Mouse (Mus musculus) duodenum, adult 2 months (tissue): ENCODE results near the gene Mup4. TPM values are rescaled to one million over a fixed set of nuclear protein-coding genes. Genes with fewer than 3 reads are reported as not detected.

Experiments
- polyA plus RNA-seq: library from polyadenylated mRNA; depleted of rRNA; stranded (reverse); fragments of >200 nt; gene quantifications from 2 replicates; pipeline ENCODE4 v1.2.3, GENCODE M21; 2012; ENCODE audit warnings: low replicate concordance; rRNA removed

Mup4 gene
- polyA plus RNA-seq: not detected in 2 replicates

DNA sequence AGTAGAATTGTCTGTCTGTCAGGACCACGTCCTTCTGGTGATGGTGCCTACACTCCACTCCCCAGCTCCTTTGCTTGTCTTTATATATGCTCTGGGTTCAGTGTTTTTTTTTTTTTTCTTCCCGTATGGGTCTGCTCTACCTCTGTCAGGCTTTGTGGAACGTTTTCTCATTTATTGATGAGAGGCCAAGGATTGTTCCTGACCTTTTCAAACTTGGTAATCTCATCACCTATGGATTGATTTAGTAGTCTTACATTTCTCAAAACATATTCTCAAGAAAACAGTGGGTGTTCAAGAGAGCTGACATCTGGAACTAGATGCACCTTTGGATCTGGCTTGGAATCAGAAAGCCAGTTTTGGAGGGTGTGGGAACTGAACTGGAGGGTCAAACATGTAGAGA lies at the start of gene Mup4:
Gene Mup4 (minus strand): TSS at position 101 of the 400 bp plus-strand sequence.

GRCm38 (mm10) chr4:59963405-59964344 lies 3.2 kb upstream of the Mup4 start, which contains the start of gene Mup6:
TSS of gene Mup6 (plus strand) at chr4:59964294.

DNA sequence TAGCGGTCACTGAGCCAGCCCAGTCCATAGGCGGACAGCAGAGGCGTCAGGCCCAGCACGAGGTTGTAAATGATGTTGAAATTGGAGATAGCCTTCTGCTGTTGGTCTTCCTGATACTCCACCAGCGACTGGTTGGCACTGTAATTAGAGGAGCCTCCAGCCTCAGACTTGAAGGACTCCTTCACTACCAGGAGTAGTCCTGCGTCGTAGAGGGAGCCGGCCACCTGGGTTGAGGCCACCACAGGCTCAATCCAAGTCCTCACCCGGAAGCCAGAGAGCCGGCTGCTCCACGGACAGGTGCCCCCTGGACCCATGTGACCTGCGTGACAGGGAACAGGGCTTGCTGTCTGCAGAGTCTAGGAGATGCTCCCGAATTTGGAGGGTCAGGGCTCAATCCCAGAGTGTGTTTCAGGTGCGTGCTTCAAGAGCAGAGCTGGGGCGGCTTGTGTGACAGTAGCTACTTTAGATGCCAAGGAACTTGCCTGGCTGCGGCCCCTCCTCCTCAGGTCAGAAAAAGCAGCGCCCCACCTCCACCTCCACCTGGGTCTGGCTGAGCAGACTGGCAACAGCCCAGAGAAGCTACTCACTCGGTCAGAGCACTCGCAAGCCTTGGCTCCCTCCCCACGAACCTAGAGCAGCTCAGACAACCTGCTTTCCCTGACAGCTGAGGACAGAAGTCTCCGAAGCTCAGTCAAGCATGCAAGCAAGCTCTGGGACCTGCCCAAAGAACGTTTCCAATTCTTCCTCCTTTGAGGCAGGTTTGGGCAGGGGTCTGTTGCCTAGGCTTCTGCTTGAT lies 45.7 kb downstream of the Mup4 start, which contains the start of gene Slc46a2:
Gene Slc46a2 (minus strand): TSS at position 449 of the 796 bp plus-strand sequence.

Other genes with a start within 250 kb of the Mup4 start
- gene Inip, start 159.1 kb downstream of the Mup4 start, polyA plus RNA-seq: 2.4 and 3.2 TPM in 2 replicates
- 0.41 and 0.50 TPM in 2 replicates for gene Snx30, start 154.9 kb downstream of the Mup4 start, polyA plus RNA-seq
- not detected in 2 replicates for gene Slc46a2, start 45.7 kb downstream of the Mup4 start, polyA plus RNA-seq
- gene Mup6, start 3.6 kb upstream of the Mup4 start, polyA plus RNA-seq: not detected in 2 replicates
- not detected in 2 replicates for gene Mup7, start 109.8 kb upstream of the Mup4 start, polyA plus RNA-seq
- not detected in 2 replicates for gene Mup2, start 193.6 kb upstream of the Mup4 start, polyA plus RNA-seq